Mouse (Mus musculus): ENCODE data around the gene Cdc42ep4.

Gene Cdc42ep4

DNA sequence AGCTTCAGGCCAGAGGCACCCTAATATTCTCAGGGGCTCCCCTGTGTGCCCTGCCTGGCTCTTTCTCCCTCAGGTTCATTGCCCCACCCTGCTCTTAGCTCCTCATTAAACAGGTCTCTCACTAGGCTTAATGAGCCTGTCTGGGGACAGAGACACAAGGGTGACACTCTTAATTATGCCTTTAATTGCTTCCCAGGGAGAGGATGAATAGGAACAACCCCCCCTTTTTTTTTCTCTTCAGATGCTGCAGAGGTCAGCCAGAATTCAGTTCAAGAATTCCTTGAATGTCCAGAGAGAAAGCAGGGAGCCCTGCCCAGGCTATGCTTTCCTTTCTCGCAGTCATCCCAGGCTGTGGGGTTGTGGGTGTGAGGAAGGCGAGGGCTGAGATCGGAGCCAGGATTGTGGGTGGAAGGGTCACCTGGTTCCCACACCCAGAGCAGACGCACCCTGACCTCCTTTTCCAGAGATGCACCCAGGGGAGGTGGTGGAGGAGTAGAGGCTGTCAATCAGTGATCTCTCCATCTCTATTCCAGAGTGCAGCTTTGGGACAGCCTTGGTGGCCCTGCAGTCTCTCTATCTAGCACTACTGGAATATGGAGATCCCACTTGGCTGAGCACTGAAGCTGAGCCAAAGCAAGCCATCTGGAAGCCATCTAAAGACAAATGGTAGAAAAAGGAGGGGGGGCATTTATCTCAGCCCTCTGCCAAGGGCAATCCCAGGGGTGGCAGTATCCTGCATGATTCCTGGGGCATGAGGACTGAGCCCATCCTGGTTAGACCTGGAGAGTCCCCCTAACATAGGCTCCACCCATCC, 26.2 kb downstream of the Cdc42ep4 start:
- DNase-seq (ENCODE audit: low read depth) = no peak

DNA sequence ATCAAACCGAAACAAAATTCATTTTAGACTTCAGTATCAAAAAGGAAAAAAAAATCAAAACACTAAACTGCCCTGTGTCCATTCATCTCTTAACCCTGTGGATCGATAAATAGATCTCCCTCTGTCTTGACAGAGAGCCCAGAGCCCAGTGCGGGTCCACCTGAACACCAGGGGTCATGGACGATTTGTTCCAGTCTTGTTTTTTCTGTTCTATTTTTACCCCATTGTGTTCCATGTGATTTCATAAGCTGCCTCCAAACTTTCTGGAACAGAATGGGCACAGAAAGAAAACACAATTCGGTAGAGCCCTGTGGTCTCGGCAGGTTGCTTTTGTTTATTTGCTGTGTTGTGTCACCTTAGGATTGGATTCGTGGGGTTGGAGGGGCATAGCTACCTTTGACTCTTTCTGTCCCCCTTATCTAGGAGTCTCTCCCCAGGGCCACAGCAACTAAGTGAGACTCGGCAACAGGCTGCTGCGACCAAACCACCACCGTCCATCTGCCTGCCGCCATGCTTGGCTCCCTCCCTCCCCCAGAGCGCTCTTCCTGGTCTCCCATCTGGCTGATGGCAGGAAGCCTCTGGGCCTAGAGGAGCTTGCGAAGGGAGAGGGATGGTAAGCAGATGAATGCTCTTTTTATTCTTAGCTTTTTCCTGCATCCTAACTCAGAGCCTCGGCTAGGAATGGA, 29.1 kb downstream of the Cdc42ep4 start:
- no peak for DNase-seq (ENCODE audit: low read depth)

DNA sequence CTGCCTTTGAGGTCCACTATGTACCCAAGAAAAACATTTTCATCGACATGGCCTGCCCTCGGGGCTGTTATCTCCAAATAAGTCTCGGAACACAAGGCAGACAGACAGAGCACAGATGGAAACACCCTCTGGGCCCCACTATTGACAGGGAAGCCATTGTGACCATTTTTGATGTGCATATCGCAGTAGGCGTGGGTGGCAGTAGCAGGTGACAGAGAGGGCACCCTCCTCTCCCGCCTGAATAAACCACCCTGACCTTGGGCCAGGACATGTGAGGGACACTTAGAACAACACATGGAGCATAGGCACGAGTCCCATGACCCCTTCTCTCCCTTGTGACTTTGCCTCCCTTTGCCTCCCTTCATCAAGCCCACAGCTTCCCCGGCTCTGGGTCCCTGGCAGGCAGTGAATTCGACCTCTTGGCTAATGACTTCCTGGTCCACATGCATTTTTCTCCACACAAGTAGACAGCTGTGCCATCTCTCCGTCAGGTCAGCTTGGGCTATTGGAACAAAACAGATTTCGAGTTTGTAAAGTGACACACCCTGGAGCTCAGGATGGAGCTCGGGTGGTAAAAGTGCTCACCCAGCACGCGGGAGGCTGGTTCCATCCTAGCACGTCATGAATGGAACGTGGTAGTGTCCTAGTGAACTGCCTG, 33.8 kb downstream of the Cdc42ep4 start:
- DNase-seq (ENCODE audit: low read depth) = no peak

GRCm38 (mm10) chr11:113716132-113716531, 35.5 kb downstream of the Cdc42ep4 start:
- no peak for DNase-seq (ENCODE audit: low read depth)

GRCm38 (mm10) chr11:113715078-113715674, 36.5 kb downstream of the Cdc42ep4 start:
- no peak for DNase-seq (ENCODE audit: low read depth)

DNA sequence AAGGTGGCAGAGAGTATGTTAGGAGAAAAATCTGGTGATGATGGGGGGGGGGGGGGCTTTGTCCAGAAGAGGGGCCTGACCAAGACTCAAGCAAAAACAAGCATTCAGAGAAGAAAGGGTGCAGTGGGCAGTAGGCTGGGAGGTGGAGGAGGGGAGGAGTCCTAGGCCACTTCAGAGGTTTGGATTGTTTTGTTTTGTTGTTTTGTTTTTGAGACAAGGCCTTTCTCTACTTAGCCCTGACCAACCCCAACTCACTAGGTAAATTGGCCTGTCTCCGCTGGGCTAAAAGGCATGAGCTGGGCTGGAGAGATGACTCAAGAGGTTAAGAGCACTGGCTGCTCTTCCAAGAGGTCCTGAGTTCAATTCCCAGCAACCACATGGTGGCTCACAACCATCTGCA, 40.6 kb downstream of the Cdc42ep4 start:
- DNase-seq (ENCODE audit: low read depth) = no peak

GRCm38 (mm10) chr11:113710257-113710777, 41.4 kb downstream of the Cdc42ep4 start:
- no peak for DNase-seq (ENCODE audit: low read depth)

DNA sequence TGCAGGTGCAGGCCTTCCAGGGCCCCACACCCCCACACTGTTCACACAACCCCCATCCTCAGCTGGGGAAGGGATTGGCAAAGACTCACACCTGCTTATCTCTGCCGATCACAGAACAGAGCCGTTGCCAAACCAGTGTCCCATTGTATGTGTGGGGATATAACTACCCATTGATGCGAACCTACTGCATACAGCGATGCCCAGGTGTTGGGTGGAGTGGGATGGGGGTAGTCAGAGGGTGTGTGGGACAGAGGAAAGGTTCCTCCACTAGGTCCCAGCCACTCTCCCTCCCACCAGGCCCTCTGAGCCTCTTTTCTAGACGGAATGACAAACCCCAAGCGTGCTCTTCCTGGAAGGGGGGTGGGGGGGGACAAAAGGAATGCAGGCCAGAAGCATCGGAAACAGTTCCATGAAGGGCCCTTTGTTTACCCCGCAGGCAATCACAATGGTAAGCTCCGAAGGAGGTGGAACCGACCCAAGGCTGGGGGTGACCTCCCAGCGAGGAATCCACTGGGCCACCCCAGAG, 41.9 kb downstream of the Cdc42ep4 start, which contains the start of gene Cpsf4l:
Gene Cpsf4l (minus strand): TSS at position 287 of the 526 bp plus-strand sequence.
- DNase-seq (ENCODE audit: low read depth) = no peak

DNA sequence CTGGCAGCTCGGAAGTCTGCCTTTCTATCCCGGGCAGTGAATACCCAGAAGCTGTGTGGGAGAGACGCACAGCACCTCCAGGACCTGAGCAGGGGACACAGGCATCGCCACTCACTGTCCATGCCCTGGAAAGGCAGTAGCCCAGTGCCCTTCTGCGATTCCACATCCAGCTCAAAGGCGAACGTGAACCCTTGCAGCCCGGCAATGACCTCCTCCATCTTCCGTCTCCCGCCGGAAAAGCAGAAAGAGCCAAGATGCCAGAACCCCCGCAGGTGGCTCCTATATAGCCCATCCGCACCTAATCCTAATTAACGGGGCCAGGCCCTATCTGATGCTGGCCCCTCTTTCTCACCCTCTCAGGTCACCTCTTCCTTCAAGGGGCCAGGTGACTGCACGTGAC, 42.4 kb downstream of the Cdc42ep4 start:
- no peak for DNase-seq (ENCODE audit: low read depth)

DNA sequence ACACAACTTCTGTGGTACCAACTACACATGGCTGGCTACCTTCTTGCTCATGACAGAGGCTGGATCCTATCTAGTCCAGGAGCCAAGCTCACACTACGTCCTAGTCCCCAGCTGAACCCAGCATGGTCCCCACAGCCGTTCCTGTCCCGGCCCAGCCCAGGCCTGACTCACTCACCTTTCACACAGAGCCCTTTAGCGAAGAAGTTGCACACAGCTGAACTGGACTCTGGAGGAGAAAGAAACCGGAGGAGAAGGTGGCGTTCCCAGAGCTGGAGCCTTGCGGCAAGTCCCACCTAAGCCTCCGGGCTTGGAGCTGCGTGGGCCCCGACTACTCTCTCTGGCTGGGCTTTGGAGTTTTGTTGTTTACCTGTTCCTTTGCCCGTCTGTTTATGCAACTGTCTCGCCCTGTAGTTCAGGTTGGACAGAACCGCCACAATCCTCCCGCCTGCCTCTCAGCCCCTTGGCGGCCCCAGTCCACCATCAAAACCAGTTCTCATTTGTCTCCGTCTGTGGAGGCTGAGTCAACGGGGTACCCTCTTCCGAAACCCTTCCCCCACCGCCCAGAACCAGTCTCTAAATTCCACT, 43.0 kb downstream of the Cdc42ep4 start:
- no peak for DNase-seq (ENCODE audit: low read depth)

DNA sequence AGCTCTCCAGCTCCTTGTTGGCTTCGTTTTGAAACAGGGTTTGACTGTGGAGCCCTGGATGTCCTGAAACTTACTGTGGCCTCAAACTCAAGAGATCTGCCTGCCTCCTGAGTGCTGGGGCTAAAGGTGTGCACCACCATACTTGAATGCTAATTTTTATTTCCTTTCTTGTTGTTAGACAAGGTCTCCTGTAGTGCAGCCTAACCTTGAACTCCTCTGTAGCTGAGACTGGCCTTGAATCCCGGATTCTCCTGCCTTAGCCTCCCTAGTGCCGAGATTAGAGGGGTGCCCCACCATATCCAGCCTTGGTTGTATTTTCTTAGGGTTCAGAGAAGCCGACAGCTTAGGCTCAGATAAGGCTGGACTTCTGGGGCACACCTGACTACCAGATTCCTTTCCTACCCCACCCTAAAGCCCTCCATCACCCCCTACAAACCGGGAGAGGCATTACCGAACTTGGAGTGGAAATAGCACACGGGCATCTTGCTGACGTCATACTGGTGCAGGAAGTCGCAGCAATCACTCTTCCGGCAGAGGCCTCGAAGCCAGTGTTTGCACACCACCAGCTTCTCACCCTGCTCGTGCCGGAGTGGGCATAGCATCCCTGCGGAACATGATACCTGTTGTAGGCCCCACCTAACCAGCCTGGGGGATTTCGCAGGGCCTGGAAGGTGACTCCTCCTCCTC, 45.6 kb downstream of the Cdc42ep4 start:
- DNase-seq (ENCODE audit: low read depth) = no peak

DNA sequence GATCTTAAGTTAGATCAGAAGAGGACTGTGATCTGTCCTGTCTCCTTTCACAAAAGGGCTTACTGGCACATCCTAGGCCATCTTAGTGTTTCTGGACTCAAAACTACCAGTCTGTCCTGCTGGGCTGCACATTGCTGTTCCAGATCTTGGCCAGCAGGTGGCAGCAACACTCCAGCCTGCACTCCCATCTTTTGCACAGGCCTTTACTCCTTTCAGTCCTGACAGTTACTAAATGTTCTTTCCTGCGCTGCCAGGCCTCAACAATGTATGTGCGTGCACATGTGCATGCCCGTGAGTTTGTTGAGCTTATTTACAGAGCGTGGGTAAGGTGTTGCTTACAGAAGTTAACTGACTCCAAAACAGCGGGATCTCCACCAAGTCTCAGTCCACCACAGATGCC, 47.9 kb downstream of the Cdc42ep4 start:
- DNase-seq (ENCODE audit: low read depth) = no peak

GRCm38 (mm10) chr11:113699643-113700042, 52.0 kb downstream of the Cdc42ep4 start:
- DNase-seq (ENCODE audit: low read depth) = no peak

GRCm38 (mm10) chr11:113698013-113698545, 53.6 kb downstream of the Cdc42ep4 start:
- no peak for DNase-seq (ENCODE audit: low read depth)

- no peak for DNase-seq (ENCODE audit: low read depth)
These were observed 54.1 kb downstream of the Cdc42ep4 start for GRCm38 (mm10) chr11:113697571-113697970.

DNA sequence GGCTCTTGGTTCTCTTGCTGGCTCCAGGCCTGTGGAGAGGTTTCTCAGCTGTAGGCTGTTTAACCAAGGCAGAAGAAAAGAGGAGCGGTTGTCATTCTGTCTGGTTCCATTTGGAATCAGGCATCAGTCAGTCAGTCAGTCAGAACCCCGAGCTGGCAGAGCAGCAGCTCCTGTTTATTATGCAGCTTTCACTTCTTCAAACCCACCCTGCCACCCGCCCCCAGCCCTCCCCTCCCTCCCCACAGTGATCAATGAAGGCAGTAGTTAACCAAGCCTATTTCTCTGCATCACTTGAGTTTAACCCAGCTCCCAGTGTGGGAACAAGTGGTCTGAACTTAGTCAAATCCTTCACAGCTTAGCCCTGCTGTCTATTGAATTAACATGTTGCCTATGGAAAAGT, 59.8 kb downstream of the Cdc42ep4 start:
- no peak for DNase-seq (ENCODE audit: low read depth)

DNA sequence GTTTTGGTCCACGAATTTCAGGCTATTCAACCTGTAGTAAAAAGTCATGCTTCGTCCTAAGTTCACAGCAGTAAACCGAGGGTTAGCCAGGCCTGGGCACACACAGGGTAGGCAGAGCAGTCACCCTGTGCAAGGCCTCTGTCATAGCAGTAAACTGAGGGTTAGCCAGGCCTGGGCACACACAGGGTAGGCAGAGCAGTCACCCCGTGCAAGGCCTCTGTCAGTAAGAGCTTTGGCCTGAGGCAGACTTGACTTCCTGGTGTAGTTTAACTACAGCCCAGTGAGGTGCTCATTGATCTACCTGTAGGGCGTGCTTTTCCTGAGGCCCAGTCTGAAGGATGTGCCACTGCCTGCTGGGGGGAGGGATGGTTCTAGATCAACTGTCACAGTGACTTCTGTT, 60.4 kb downstream of the Cdc42ep4 start:
- DNase-seq (ENCODE audit: low read depth) = no peak

DNA sequence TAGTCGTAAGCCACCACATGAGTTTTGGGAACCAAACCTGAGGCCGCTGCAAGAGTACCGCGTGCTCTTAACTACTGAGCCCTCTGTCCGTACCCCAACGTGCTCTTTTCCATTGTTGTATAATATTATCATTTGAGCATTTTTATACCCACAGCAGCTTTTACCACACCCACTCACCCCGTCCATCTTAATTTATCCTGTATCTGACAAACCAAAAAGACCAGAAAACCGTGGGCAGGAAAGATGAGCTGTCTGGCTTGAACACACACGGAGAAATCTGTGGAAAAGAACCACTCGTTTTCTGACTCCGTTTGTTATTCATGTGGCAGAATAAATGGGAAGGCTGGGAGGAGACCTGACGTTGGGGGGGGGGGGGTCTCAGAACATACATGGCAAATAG, 61.2 kb downstream of the Cdc42ep4 start:
- DNase-seq (ENCODE audit: low read depth) = no peak

- DNase-seq (ENCODE audit: low read depth) = no peak
These were observed 64.7 kb downstream of the Cdc42ep4 start for GRCm38 (mm10) chr11:113687031-113687430.

GRCm38 (mm10) chr11:113684707-113685426, 66.8 kb downstream of the Cdc42ep4 start:
- DNase-seq (ENCODE audit: low read depth) = no peak
